Mouse (Mus musculus): ENCODE data around the gene Rpl28. TPM values are rescaled to one million over a fixed set of nuclear protein-coding genes. Genes with fewer than 3 reads are reported as not detected.
A peak's percentile ranks its signal among the peaks of the same experiment; 100 is the strongest.
"Not testable (repeated sequence)": the region's sequence is repeated elsewhere in the genome, so short reads cannot be mapped to it uniquely, and the experiment has no call there.

The Rpl28 gene
- total RNA-seq, 2 experiments from 2014 or later: 603 to 645 TPM

- intact Hi-C loops (cut with DNase I): no loop called here
These were observed 10.5 kb upstream of the Rpl28 start for GRCm38 (mm10) chr7:4782130-4782529.

DNA sequence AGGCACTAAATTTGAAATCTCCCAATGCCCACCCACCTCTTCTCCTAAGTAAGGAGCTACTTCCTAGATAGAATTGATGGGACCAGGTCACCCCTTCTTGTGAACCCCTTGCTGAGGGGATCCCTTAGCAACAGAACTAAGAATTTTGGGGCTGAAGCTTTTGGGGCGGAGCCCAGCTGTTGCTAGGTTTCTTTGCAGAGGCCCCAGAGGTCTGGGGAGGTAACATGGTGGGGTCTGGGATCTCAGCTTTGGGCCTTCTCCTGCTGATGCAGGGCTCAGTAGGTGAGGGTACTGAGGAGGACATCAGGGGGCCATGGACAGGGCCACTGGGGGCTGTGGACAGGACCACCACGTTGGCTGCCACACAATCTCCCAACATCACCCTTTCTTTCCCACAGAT, 9.9 kb upstream of the Rpl28 start, which contains the start of the genes Il11 and Tmem190:
Il11 (minus strand) TSS at position 101 of the 400 bp plus-strand sequence.
Tmem190 (plus strand) TSS at position 179 of the 400 bp plus-strand sequence.
- intact Hi-C loops (cut with DNase I): no loop called here
- no peak for DNase-seq

More at GRCm38 (mm10) chr7:4782130-4782529, 10.5 kb upstream of the Rpl28 start:
- DNase-seq: no peak

GRCm38 (mm10) chr7:4783667-4784268, 8.9 kb upstream of the Rpl28 start:
- no peak for DNase-seq
- intact Hi-C loops (cut with DNase I): no loop called here

GRCm38 (mm10) chr7:4788499-4789435, 3.9 kb upstream of the Rpl28 start:
- DNase-seq: peak; percentile 67
- intact Hi-C loops (cut with DNase I): loop anchor here (5.0 kb wide), 1 partner anchor 36 kb away; the partner anchor contains the start of gene Cox6b2

GRCm38 (mm10) chr7:4789436-4789935, 3.2 kb upstream of the Rpl28 start, which contains the start of gene Tmem238:
Gene Tmem238 (minus strand): TSS chr7:4789656.
- peak; percentile 28 for DNase-seq
- intact Hi-C loops (cut with DNase I): loop anchor here (5.0 kb wide), 1 partner anchor 37 kb away; the partner anchor contains the start of gene Cox6b2

DNA sequence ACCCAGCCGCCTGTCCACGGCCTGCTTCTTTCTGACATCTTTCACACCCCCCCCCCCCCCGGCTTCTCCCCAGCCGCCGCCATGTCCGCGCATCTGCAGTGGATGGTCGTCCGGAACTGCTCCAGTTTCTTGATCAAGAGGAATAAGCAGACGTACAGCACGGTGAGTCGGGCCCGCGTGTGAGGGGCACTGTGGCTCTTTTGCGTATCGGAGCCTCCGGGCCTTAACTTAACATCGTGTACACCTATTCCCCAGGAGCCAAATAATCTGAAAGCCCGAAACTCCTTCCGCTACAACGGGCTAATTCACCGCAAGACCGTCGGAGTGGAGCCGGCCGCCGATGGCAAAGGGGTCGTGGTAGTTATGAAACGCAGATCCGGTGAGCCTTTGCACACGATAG, 574 bp downstream of the Rpl28 start:
- intact Hi-C loops (cut with DNase I): loop anchor here (10.0 kb wide), 1 partner anchor 88 kb away; no protein-coding TSS in a partner anchor

DNA sequence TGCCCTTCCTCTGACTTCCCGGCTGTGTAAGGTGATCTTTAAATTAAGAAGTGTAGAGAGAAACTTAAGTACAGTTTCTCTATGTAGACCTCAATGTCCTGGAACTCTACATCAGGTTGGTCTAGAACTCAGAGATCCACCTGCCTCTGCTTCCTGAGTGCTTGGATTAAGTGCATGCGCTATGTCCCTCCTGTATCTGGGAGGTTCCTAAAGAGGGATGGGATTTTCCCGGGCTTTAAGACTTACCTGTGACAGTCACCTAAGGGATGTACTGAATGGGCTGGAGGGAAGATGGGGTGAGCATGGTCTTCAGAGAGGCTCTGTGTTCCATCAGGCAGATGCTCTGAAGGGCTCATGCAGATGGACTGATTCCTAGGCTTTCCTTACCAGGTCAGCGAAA, 1.0 kb downstream of the Rpl28 start:
- no peak for DNase-seq
- intact Hi-C loops (cut with DNase I): loop anchor here (10.0 kb wide), 1 partner anchor 89 kb away; no protein-coding TSS in a partner anchor

More for the DNA sequence above, 574 bp downstream of the Rpl28 start:
- not testable (repeated sequence) for DNase-seq

GRCm38 (mm10) chr7:4794631-4795168, 2.0 kb downstream of the Rpl28 start:
- intact Hi-C loops (cut with DNase I): loop anchor here (5.0 to 10.0 kb wide), 2 partner anchors 90 to 237 kb away; no protein-coding TSS in a partner anchor
- DNase-seq: no peak

DNA sequence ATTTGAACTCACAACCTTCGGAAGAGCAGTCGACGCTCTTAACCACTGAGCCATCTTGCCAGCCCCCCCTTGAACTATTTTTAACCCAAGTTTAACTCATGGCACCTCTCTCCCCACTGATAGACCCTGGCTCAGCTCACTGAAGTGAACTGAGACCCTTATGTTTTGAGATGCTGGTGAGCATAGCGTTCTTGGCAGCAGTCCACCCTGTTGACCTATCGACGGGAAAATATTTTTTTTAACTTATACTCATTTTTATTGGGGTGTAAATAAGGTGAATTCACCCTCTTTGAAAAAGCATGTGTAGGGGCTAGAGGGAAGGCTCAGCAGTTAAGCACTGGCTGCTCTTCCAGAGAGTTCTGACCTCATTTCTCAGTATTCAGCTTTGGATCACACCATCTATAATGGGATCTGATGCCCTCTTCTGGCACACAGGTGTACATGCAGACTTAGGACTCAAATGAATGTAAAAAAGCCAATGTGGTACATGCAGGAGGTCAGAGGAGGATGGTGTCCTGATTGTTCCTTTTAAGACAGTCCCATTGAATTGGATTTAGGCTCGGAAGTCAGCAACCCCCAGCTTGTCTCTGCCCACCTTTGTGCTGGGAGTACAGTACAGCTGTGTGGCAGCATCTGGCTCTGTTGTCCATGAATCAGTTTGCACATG, 3.2 kb downstream of the Rpl28 start:
- intact Hi-C loops (cut with DNase I): loop anchor here (5.0 to 10.0 kb wide), 2 partner anchors 91 to 239 kb away; no protein-coding TSS in a partner anchor
- no peak for DNase-seq

DNA sequence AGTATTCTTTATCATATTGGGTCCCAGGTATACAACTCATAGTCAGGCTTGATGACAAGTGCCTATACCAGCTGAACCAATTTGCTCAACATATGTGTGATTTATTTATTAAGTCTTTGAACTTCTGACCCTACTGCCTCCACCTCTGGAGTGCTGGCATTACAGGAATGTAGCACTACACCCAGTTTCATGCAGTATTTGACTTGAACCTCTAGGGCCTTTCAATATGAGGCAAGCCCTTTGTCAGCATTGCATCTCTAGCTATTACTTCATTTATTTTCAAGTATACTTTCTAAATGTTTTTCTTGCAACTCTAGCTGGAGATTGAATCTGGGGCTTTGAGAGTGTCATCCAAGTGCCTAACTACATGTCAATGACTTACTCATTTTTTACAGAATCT, 9.6 kb downstream of the Rpl28 start:
- intact Hi-C loops (cut with DNase I): no loop called here
- no peak for DNase-seq

GRCm38 (mm10) chr7:4806716-4807115, 14.0 kb downstream of the Rpl28 start:
- intact Hi-C loops (cut with DNase I): no loop called here
- DNase-seq: no peak

DNA sequence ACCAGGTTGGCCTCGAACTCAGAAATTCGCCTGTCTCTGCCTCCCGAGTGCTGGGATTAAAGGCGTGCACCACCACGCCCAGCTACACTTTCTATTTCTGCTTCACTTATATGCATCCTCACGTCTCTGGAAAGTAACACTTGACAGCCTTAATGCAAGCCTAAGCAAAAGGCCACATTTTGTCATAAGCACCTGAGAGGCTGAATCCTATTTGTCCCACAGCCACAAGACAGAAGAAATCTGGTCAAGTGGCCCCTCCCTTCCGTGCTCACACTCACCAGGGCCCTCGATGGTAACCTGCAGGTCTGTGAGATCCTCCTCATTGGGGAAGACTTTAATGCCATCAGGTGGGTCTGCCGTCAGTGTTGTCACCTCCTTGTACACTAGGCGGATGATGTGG, 18.5 kb downstream of the Rpl28 start:
- intact Hi-C loops (cut with DNase I); DNase-seq: not testable (repeated sequence)

DNA sequence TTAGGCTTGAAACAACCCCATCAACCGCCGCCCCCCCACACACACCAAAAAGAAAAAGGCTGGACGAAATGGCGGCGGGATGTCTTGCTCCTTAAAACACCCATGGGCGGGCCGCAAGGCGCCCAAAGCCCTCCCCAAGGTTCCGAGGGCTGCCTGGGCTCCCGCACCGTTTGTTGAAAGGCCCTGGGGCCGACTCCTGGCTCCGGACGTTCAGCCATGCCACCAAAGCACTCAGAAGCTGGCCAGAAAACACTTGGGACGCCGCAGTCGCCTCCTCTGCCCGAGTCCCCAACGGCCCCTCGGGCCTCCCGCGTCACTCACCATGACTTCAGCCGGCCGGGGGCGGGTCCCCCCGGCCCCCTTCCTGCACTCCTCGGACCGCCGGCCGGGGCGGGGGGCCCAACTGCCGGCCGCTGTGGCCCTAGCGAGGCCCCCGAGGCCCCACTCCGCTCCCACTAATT, 19.2 kb downstream of the Rpl28 start:
- peak; percentile 22 for DNase-seq
- intact Hi-C loops (cut with DNase I): no loop called here

- DNase-seq: peak; percentile 99
- intact Hi-C loops (cut with DNase I): no loop called here
These were observed 19.8 kb downstream of the Rpl28 start, which contains the start of gene Ube2s for GRCm38 (mm10) chr7:4812303-4813104. Gene Ube2s (minus strand): TSS chr7:4812590.

GRCm38 (mm10) chr7:4813105-4813791, 20.6 kb downstream of the Rpl28 start:
- intact Hi-C loops (cut with DNase I): no loop called here
- no peak for DNase-seq

DNA sequence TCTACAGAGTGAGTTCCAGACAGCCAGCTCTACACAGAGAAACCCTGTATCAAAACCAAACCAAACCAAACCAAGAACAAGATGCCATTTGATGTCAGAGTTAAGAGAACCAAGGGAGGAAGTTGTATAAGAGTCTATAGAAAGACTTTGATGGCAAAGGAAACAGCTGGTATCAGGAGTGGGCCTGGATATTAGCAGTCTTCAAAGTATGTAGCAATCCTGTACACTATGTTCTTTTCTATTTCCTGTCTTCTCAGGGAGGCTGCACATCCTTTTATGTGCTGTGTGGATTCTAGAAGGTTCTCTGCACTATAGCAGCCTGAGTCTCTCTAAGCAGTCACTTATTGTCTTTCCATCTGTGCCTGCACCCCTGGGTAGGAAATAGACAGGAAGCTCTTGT, 23.9 kb downstream of the Rpl28 start:
- DNase-seq: no peak
- intact Hi-C loops (cut with DNase I): no loop called here

DNA sequence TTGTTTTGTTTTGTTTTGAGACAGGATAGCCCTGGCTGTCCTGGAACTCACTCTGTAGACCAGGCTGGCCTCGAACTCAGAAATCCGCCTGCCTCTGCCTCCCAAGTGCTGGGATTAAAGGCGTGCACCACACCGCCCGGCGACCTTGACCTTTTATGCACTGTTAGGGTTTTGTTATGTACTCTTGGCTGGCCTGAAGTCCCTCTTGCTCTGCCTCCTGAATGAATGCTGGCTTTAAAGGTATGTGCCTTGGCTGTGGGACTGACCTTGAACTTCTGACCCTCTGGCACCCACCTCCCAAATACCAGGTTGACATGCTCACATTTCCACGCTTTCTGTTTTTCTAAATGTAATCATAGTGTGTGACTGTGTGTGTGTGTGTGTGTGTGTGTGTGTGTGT, 28.3 kb downstream of the Rpl28 start:
- DNase-seq; intact Hi-C loops (cut with DNase I): not testable (repeated sequence)

DNA sequence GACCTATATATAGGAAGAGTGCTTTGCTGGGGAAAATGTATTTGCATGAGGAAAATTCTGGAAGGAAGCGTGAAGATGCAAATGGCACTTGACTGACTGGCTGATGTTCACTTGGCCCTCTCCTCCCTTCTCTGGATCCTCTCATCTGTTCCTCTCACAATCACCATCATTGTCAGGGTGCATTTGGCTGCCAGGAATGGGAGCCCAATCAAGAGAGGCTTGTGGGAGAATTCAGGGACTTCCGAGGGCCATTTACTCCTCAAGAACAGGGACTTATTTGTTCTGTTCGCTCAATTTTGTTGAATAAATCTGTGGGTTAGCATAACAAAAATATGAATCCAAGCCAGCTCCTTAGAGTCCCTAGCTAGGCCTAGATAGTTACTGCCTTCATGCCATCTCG, 29.0 kb downstream of the Rpl28 start:
- DNase-seq: no peak
- intact Hi-C loops (cut with DNase I): no loop called here

All from left cerebral cortex, postnatal 4 days (tissue).